In the genomic region with DNA sequence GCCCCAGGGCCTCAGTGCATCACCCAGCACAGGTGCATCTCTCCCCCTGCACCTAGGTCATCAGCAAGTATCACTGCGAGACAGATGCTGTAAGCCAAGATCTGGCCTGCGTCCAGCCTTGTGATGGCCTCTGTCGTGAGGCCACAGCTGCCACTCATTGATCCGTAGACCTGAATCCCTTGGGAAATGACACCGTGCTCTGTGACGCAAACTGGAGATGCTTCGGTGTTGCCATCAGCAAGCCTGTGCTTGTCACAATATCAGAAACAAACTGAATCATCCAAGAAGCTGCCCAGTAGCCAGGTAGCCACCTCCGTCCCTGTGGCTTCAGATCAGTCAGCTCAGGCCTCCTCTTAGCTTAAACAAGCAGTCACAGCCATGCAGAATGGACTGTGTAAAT, we compare ENCODE assay signal across 23 mouse cellular contexts. TPM values are rescaled to one million over a fixed set of nuclear protein-coding genes. Genes with fewer than 3 reads are reported as not detected.
DNase-seq lines count a peak whose midpoint lies in the region; ATAC-seq and TF ChIP-seq lines count a peak whose summit lies in the region.
"Had no signal": no experiment of that assay in that cellular context is flagged by ENCODE, and none has a peak within 500 bp of the region (broad histone marks: within the 10 kb centered on the region; RNA-seq: fewer than 3 reads in every experiment).

No protein-coding gene starts in this region.

- no peaks in the 10 kb centered on the region for H3K27me3 ChIP-seq in hindbrain, embryonic 11.5 days (ENCODE audit: control insufficient read depth, insufficient read depth, low read length)
- no peaks in the 10 kb centered on the region for H3K27me3 ChIP-seq in hindbrain, embryonic 14.5 days (ENCODE audit: control insufficient read depth, insufficient read depth, low read length)
- H3K27me3 ChIP-seq in midbrain, embryonic 14.5 days (ENCODE audit: control insufficient read depth, insufficient read depth, low read length) = no peaks in the 10 kb centered on the region
- H3K27me3 ChIP-seq in midbrain, postnatal 0 days (ENCODE audit: insufficient read depth, low read length) = no peaks in the 10 kb centered on the region
- H3K27me3 ChIP-seq in CH12.LX (replicated peaks) = no peaks in the 10 kb centered on the region
- H3K27me3 ChIP-seq: embryonic facial prominence, embryonic 13.5 days; forebrain, embryonic 12.5 days; forebrain, embryonic 15.5 days; hindbrain, embryonic 15.5 days; intestine, embryonic 15.5 days had no signal

- no peaks in the 10 kb centered on the region for H3K79me2 ChIP-seq in CH12.LX (replicated peaks; ENCODE audit: control insufficient read depth, extremely low read depth, insufficient read depth, poor library complexity, severe bottlenecking)

- no peak for TF ChIP-seq RAD21 in CH12.LX (IDR thresholded peaks at IDR 0.05; ENCODE audit: low read depth, low read length)

- H3K9me3 ChIP-seq in hindbrain, embryonic 11.5 days (ENCODE audit: control insufficient read depth, low read length) = no peaks in the 10 kb centered on the region
- H3K9me3 ChIP-seq in hindbrain, embryonic 14.5 days (ENCODE audit: control insufficient read depth, low read length) = no peaks in the 10 kb centered on the region
- no peaks in the 10 kb centered on the region for H3K9me3 ChIP-seq in midbrain, embryonic 14.5 days (ENCODE audit: control insufficient read depth, low read length)
- H3K9me3 ChIP-seq in midbrain, postnatal 0 days (ENCODE audit: low read length) = no peaks in the 10 kb centered on the region
- H3K9me3 ChIP-seq in CH12.LX (replicated peaks; ENCODE audit: low read length) = no peaks in the 10 kb centered on the region
- H3K9me3 ChIP-seq: embryonic facial prominence, embryonic 10.5 days; embryonic facial prominence, embryonic 13.5 days; forebrain, embryonic 12.5 days; forebrain, embryonic 15.5 days; G1E; hindbrain, embryonic 15.5 days; intestine, embryonic 15.5 days had no signal

- no peak overlapping the region for H3K4me2 ChIP-seq in hindbrain, embryonic 11.5 days (replicated peaks; ENCODE audit: low read depth, low read length)
- no peak overlapping the region for H3K4me2 ChIP-seq in hindbrain, embryonic 14.5 days (replicated peaks)
- H3K4me2 ChIP-seq in midbrain, embryonic 14.5 days (ENCODE audit: low read length) = no peak overlapping the region
- no peak overlapping the region for H3K4me2 ChIP-seq in midbrain, postnatal 0 days (ENCODE audit: low read depth, low read length, poor library complexity, severe bottlenecking)
- no peak overlapping the region for H3K4me2 ChIP-seq in CH12.LX (ENCODE audit: insufficient read depth, low read depth, poor library complexity, severe bottlenecking)
- H3K4me2 ChIP-seq: embryonic facial prominence, embryonic 13.5 days; forebrain, embryonic 12.5 days; forebrain, embryonic 15.5 days; heart, embryonic 11.5 days; hindbrain, embryonic 15.5 days; intestine, embryonic 15.5 days had no signal

- in situ Hi-C loops in CH12.LX (cut with MboI; ENCODE audit: low pct_ligation_motif_present, low pct_unique_long_range_greater_than_20kb, low sequenced_read_pairs) = no loop called here

- no peak for TF ChIP-seq POLR2A in CH12.LX (IDR thresholded peaks at IDR 0.05; ENCODE audit: low read depth, low read length)

- DNase-seq in cerebellum, postnatal 10 days = peak; percentile 17 to 32
- no peak for DNase-seq in cerebellum, adult 11 months
- peak; percentile 18 for DNase-seq in hindbrain, embryonic 11.5 days (ENCODE audit: low spot score)
- DNase-seq in hindbrain, embryonic 14.5 days (ENCODE audit: low spot score) = no peak
- peak; percentile 21 for DNase-seq in midbrain, embryonic 14.5 days
- DNase-seq in midbrain, postnatal 0 days (ENCODE audit: low spot score) = no peak
- peak; percentile 35 for DNase-seq in CH12.LX (ENCODE audit: extremely low read depth)
- DNase-seq in left cerebral cortex, adult 8-10 months (ENCODE audit: low spot score in 2 of 2) = no peak
- DNase-seq: adrenal gland, adult 2 months; adrenal gland, postnatal 14 days; cerebellum, adult 11-12 months; cerebellum, adult 8-10 months; gastrocnemius, postnatal 25 days; heart, adult 2 months had no signal

- H3K36me3 ChIP-seq in hindbrain, embryonic 11.5 days (ENCODE audit: control insufficient read depth, insufficient read depth, low read length) = no peaks in the 10 kb centered on the region
- peaks cover 14% of the 10 kb centered on the region; the same call in 1 of the 2 replicates for H3K36me3 ChIP-seq in hindbrain, embryonic 14.5 days (replicated peaks; ENCODE audit: control insufficient read depth, insufficient read depth)
- peaks cover 19% of the 10 kb centered on the region for H3K36me3 ChIP-seq in midbrain, embryonic 14.5 days (ENCODE audit: control insufficient read depth, insufficient read depth, low read length)
- peaks cover 19% of the 10 kb centered on the region; the same call in 1 of the 2 replicates for H3K36me3 ChIP-seq in midbrain, postnatal 0 days (ENCODE audit: insufficient read depth, low read length)
- H3K36me3 ChIP-seq in CH12.LX (replicated peaks in 1 of 2; ENCODE audit: control insufficient read depth in 1 of 2, insufficient read depth in 1 of 2, low read length in 1 of 2) = peaks cover 5 to 32% of the 10 kb centered on the region in 2 experiments

- H3K9ac ChIP-seq in hindbrain, embryonic 11.5 days (ENCODE audit: low read depth, low read length) = no peak overlapping the region
- no peak overlapping the region for H3K9ac ChIP-seq in hindbrain, embryonic 14.5 days
- H3K9ac ChIP-seq in midbrain, embryonic 14.5 days (replicated peaks; ENCODE audit: low read length) = no peak overlapping the region
- H3K9ac ChIP-seq in midbrain, postnatal 0 days (replicated peaks; ENCODE audit: low read length, poor library complexity, severe bottlenecking) = no peak overlapping the region
- no peak overlapping the region for H3K9ac ChIP-seq in CH12.LX (ENCODE audit: insufficient read depth, low read depth)
- H3K9ac ChIP-seq: embryonic facial prominence, embryonic 13.5 days; forebrain, embryonic 12.5 days; forebrain, embryonic 15.5 days; hindbrain, embryonic 15.5 days; intestine, embryonic 15.5 days had no signal

- WGBS in hindbrain, embryonic 11.5 days = 77% methylated on average over 8 of the region's 8 CpGs
- WGBS in hindbrain, embryonic 14.5 days = 65% methylated on average over 8 of the region's 8 CpGs
- WGBS in midbrain, embryonic 14.5 days = 75% methylated on average over 8 of the region's 8 CpGs
- 80% methylated on average over 8 of the region's 8 CpGs for WGBS in midbrain, postnatal 0 days

- no peak for ATAC-seq in hindbrain, embryonic 11.5 days (ENCODE audit: low FRiP score)
- ATAC-seq in hindbrain, embryonic 14.5 days (ENCODE audit: low FRiP score) = no peak
- ATAC-seq in midbrain, embryonic 14.5 days (ENCODE audit: low FRiP score, low TSS enrichment) = no peak
- no peak for ATAC-seq in midbrain, postnatal 0 days (ENCODE audit: low FRiP score)
- ATAC-seq: forebrain, embryonic 15.5 days; intestine, embryonic 15.5 days had no signal

- H3K4me1 ChIP-seq in hindbrain, embryonic 11.5 days (replicated peaks; ENCODE audit: control insufficient read depth, insufficient read depth, low read length) = no peaks in the 10 kb centered on the region
- peaks cover 5% of the 10 kb centered on the region; the same call in 1 of the 2 replicates for H3K4me1 ChIP-seq in hindbrain, embryonic 14.5 days (replicated peaks; ENCODE audit: control insufficient read depth, insufficient read depth, low read length)
- H3K4me1 ChIP-seq in midbrain, embryonic 14.5 days (ENCODE audit: control insufficient read depth, insufficient read depth, low read length) = no peaks in the 10 kb centered on the region
- no peaks in the 10 kb centered on the region for H3K4me1 ChIP-seq in midbrain, postnatal 0 days (ENCODE audit: insufficient read depth, low read length)
- peaks cover 7 to 36% of the 10 kb centered on the region in 2 experiments for H3K4me1 ChIP-seq in CH12.LX (ENCODE audit: control insufficient read depth in 1 of 2, insufficient read depth in 2 of 2)
- H3K4me1 ChIP-seq: forebrain, embryonic 12.5 days; forebrain, embryonic 15.5 days had no signal

- H3K27ac ChIP-seq in hindbrain, embryonic 11.5 days (ENCODE audit: low read depth, low read length) = no peak overlapping the region
- H3K27ac ChIP-seq in hindbrain, embryonic 14.5 days = no peak overlapping the region
- H3K27ac ChIP-seq in midbrain, embryonic 14.5 days (replicated peaks; ENCODE audit: low read depth, low read length) = no peak overlapping the region
- H3K27ac ChIP-seq in midbrain, postnatal 0 days (ENCODE audit: low read depth, low read length) = no peak overlapping the region
- H3K27ac ChIP-seq in CH12.LX (ENCODE audit: insufficient read depth, low read depth) = no peak overlapping the region
- H3K27ac ChIP-seq: embryonic facial prominence, embryonic 10.5 days; embryonic facial prominence, embryonic 13.5 days; forebrain, embryonic 12.5 days; forebrain, embryonic 15.5 days; heart, adult 2 months; hindbrain, embryonic 15.5 days; intestine, embryonic 15.5 days had no signal

- peak; percentile 22; the same call in 1 of the 2 replicates for TF ChIP-seq EP300 in CH12.LX (IDR thresholded peaks at IDR 0.05; ENCODE audit: low read length)

- H3K4me3 ChIP-seq in hindbrain, embryonic 11.5 days (ENCODE audit: low read depth, low read length) = no peak overlapping the region
- no peak overlapping the region for H3K4me3 ChIP-seq in hindbrain, embryonic 14.5 days (replicated peaks; ENCODE audit: low read length)
- H3K4me3 ChIP-seq in midbrain, embryonic 14.5 days (replicated peaks; ENCODE audit: low read depth, low read length) = no peak overlapping the region
- no peak overlapping the region for H3K4me3 ChIP-seq in midbrain, postnatal 0 days (ENCODE audit: low read depth, low read length)
- H3K4me3 ChIP-seq in CH12.LX (replicated peaks in 1 of 3; ENCODE audit: low read depth in 2 of 3, low read length in 2 of 3, poor library complexity in 1 of 3) = no peak overlapping the region
- H3K4me3 ChIP-seq: embryonic facial prominence, embryonic 10.5 days; embryonic facial prominence, embryonic 13.5 days; erythroblast, embryonic 14.5 days; forebrain, embryonic 12.5 days; forebrain, embryonic 15.5 days; heart, adult 2 months; hindbrain, embryonic 15.5 days; intestine, embryonic 15.5 days had no signal

- dilution Hi-C loops in CH12.LX (cut with MboI; ENCODE audit: extremely low pct_ligation_motif_present, extremely low pct_unique_long_range_greater_than_20kb, low sequenced_read_pairs) = no loop called here

- no peak for TF ChIP-seq CTCF in midbrain, postnatal 0 days (IDR thresholded peaks at IDR 0.05)
- no peak for TF ChIP-seq CTCF in CH12.LX (conservative IDR thresholded peaks at IDR 0.05 in 1 of 2, IDR thresholded peaks at IDR 0.05 in 1 of 2; ENCODE audit: low read depth in 2 of 2, low read length in 2 of 2)

RNA-seq across cellular contexts. Expression of gene Gm340, which starts 7.5 kb away (rescaled TPM):
- 4.2 and 7.3 TPM in 2 replicates for polyA plus RNA-seq in hindbrain, embryonic 11.5 days (2014; fragmentation: Nextera tagmentation; extraction: Ambion mirVana)
- 3.1 and 3.2 TPM in 2 replicates for polyA plus RNA-seq in hindbrain, embryonic 14.5 days (2014; fragmentation: Nextera tagmentation; extraction: Ambion mirVana)
- 4.6 and 5.1 TPM in 2 replicates for polyA plus RNA-seq in midbrain, embryonic 14.5 days (2014; fragmentation: Nextera tagmentation; extraction: Ambion mirVana)
- total RNA-seq in midbrain, postnatal 0 days (2014; rRNA removed) = 6.4 and 6.8 TPM in 2 replicates
- polyA plus RNA-seq in midbrain, postnatal 0 days (2015; fragmentation: Nextera tagmentation; extraction: Ambion mirVana) = 1.1 TPM in 2 replicates
- total RNA-seq in CH12.LX (2012; rRNA removed) = 5.3 and 6.2 TPM in 2 replicates
- total RNA-seq in CH12.LX (2014; rRNA removed) = 2.6 and 3.3 TPM in 2 replicates
- polyA plus RNA-seq in CH12.LX (2012; ENCODE audit: insufficient read length, low read depth) = 4.5 TPM in 2 replicates
- 10 to 100 TPM; 13.5 to 15.5 (median 14.8) TPM for total RNA-seq in left cerebral cortex, adult 8-10 months (2022)

Comparison
In these comparisons a context has a peak if more than half of its experiments do, and no peak if none do; other contexts are left out.
1. DNase-seq: peak in cerebellum, postnatal 10 days (2 of 2), hindbrain, embryonic 11.5 days (single experiment), midbrain, embryonic 14.5 days (single experiment) and CH12.LX (single experiment); none in cerebellum, adult 11 months (single experiment), hindbrain, embryonic 14.5 days (single experiment), midbrain, postnatal 0 days (single experiment) and left cerebral cortex, adult 8-10 months (0 of 2).